Mouse (Mus musculus) kidney, embryonic 16.5 days (tissue): ENCODE measurements at regions not wholly inside any gene's neighbourhood (a gene's known extent, or its start where the extent isn't known, plus 50 kb on each side); places are given as distances from the start of the nearest gene placed in this dataset.

Source experiments
- ATAC-seq: fragments of 200-750 bp; cut with Nextera tagmentation; 2 replicates; pipeline ENCODE4 v1.8.0; 2017; ENCODE audit warnings: moderate TSS enrichment; ENCODE audit not compliant: low FRiP score, low TSS enrichment
- H3K27ac ChIP-seq: fragments of 300-500 bp; sonication (generic); 2 replicates; pipeline ENCODE4 v1.5.1; 2014; ENCODE audit warnings: low read length
- H3K27me3 ChIP-seq: fragments of 300-500 bp; sonication (generic); 2 replicates; pipeline ENCODE4 v1.6.1; 2014; ENCODE audit warnings: low read length, control low read depth, mixed read lengths; ENCODE audit not compliant: insufficient read depth
- H3K36me3 ChIP-seq: fragments of 300-500 bp; sonication (generic); 2 replicates; pipeline ENCODE4 v1.6.1; 2014; ENCODE audit warnings: low read length, control low read depth, mixed read lengths; ENCODE audit not compliant: insufficient read depth
- H3K4me1 ChIP-seq: fragments of 300-500 bp; sonication (generic); 2 replicates; pipeline ENCODE4 v1.6.1; 2014; ENCODE audit warnings: low read length, control low read depth, mixed read lengths; ENCODE audit not compliant: insufficient read depth
- H3K4me2 ChIP-seq: fragments of 300-500 bp; sonication (generic); replicated peaks from 2 replicates; pipeline ENCODE4 v1.6.1; 2014; ENCODE audit warnings: low read depth, low read length
- H3K4me3 ChIP-seq: fragments of 300-500 bp; sonication (generic); 2 replicates; pipeline ENCODE4 v1.5.1; 2014; ENCODE audit warnings: mild to moderate bottlenecking, low read length
- H3K9ac ChIP-seq: fragments of 300-500 bp; sonication (generic); replicated peaks from 2 replicates; pipeline ENCODE4 v1.6.1; 2014; ENCODE audit warnings: low read length
- H3K9me3 ChIP-seq: fragments of 300-500 bp; sonication (generic); 2 replicates; pipeline ENCODE4 v1.6.1; 2016; ENCODE audit warnings: low read length, control low read depth
- WGBS: fragments of 180-500 bp; shearing (Covaris S2); extraction: QIAGEN DNeasy Blood & Tissue Kit; methylation state at CpG from one replicate; pipeline ENCODE4 v1.1.7; 2014; 5-methylcytosine and 5-hydroxymethylcytosine counted together

DNA sequence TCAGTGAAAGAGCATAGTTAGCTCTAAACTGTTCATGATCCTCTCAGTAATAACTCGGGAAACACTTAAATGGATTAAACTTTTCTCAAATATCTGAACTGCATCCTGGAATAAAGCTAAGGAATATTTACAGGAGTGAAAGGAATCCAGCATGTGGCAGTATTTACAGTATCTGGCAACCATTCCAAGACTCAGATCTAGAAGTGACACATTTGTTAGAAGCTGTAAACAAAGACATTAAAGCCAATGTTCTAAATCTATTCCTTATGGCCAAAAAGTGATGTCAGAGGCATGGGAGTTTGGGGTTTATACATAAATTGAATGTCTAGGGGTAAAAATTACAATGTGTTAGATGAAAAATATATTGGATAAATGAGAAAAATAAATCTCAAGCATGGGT is 101.6 kb upstream of the Trib2 start:
- no peak overlapping the region for H3K27ac ChIP-seq
- no peak for ATAC-seq
- no peaks in the 10 kb centered on the region for H3K27me3 ChIP-seq
- H3K9me3 ChIP-seq, result no peaks in the 10 kb centered on the region
- H3K36me3 ChIP-seq, result no peaks in the 10 kb centered on the region
- H3K4me1 ChIP-seq, result no peaks in the 10 kb centered on the region
- no peak overlapping the region for H3K4me3 ChIP-seq
- H3K4me2 ChIP-seq, result no peak overlapping the region
- H3K9ac ChIP-seq, result no peak overlapping the region
- WGBS, result 64% methylated on average over 1 of the region's 1 CpGs

DNA sequence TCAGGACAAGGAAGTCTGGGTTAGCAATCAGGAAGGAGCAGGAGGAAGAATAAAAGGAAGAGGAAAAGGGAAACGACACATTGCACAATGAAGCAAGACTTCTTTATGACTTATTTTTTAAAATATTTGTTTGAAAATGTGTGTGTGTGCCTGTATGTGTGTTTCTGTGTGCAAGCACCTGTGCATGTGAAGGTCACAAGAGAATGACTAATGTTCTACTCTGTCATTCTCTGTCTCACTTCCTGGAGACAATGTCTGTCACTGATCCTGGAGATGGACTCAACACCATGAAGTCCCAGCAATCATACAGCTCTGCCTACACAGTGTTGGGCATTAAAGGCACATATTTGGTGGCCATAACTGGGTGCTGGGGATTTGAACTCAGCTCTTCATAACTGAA is 96.2 kb upstream of the Trib2 start:
- Histone ChIP-seq H3K27me3 (no peaks in the 10 kb centered on the region), H3K27ac (no peak overlapping the region), H3K9ac (no peak overlapping the region), H3K4me1 (0 out of 2 replicates have a peak, but pooled peaks cover under 1% of the 10 kb centered on the region), H3K4me3 (no peak overlapping the region), H3K9me3 (no peaks in the 10 kb centered on the region), H3K4me2 (no peak overlapping the region), H3K36me3 (no peaks in the 10 kb centered on the region)
- ATAC-seq, result no peak
- WGBS, result 85% methylated on average over 1 of the region's 1 CpGs

DNA sequence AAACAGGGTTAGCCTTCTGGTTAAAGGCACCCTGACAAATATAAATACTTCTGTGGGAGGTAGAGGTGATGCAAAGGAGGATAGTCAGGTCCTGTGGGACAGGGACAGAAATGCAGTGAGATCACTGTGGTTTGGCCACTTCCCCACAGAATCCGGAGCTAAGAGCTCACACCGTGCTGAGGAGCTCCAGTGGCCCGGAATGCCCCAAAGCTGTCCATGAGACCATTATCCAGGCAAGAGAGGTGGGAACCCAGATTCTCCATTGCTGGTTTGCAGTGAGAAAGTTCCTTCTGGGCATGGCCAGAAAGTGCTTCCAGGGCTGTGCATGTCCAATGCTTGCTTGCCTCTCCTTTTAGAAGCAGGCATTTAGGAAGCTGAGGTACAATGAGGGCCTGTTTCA is 95.8 kb upstream of the Trib2 start:
- Histone ChIP-seq H3K4me1 (0 out of 2 replicates have a peak, but pooled peaks cover 3% of the 10 kb centered on the region), H3K4me2 (no peak overlapping the region), H3K27me3 (no peaks in the 10 kb centered on the region), H3K9me3 (no peaks in the 10 kb centered on the region), H3K4me3 (no peak overlapping the region), H3K9ac (no peak overlapping the region), H3K27ac (no peak overlapping the region), H3K36me3 (no peaks in the 10 kb centered on the region)
- WGBS, result 70% methylated on average over 3 of the region's 3 CpGs
- ATAC-seq, result no peak

DNA sequence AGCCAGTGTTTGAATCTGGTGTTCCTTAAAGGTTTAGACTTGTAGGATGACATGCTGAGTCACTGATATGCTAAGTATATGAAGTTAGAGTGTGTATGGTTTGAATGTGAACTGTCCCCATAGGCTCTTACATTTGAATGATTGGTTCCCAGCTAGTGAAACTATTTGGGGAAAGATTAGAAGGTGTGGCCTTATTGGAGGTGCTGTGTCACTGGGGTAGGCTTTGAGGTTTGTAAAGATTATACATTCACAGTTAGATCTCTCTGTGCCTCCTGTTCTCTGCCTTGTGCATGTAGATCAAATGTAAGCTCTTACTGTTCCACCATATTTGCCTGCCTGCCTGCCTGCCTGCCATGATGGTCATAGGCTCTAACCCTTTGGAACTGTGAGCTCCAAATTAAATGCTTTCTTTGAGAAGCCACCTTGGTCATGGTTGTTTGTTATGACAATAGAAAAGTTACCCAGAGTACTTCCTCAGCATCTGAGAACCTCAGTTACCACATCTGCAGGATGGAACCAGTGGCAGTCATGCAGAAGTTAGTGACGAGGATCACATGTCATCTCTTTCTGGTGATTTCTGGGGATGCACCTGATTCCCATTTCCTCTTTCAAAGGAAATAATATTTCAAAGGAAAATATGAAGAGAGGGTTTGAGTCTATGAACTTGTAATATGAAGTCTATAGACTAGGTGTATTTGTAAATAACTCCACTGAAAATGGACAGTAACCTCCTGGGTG is 94.7 kb upstream of the Trib2 start:
- H3K4me1 ChIP-seq, result 0 out of 2 replicates have a peak, but pooled peaks cover 3% of the 10 kb centered on the region
- 76% methylated on average over 1 of the region's 1 CpGs for WGBS
- H3K9me3 ChIP-seq, result no peaks in the 10 kb centered on the region
- H3K4me3 ChIP-seq, result no peak overlapping the region
- no peak overlapping the region for H3K4me2 ChIP-seq
- no peak for ATAC-seq
- no peaks in the 10 kb centered on the region for H3K36me3 ChIP-seq
- no peaks in the 10 kb centered on the region for H3K27me3 ChIP-seq
- no peak overlapping the region for H3K27ac ChIP-seq
- H3K9ac ChIP-seq, result no peak overlapping the region

- H3K4me1 ChIP-seq, result no peaks in the 10 kb centered on the region
- no peak overlapping the region for H3K4me2 ChIP-seq
- no peak overlapping the region for H3K4me3 ChIP-seq
- H3K27ac ChIP-seq, result no peak overlapping the region
- H3K36me3 ChIP-seq, result no peaks in the 10 kb centered on the region
- H3K9me3 ChIP-seq, result no peaks in the 10 kb centered on the region
- no peak for ATAC-seq
- no peak overlapping the region for H3K9ac ChIP-seq
- H3K27me3 ChIP-seq, result no peaks in the 10 kb centered on the region
- WGBS, result 91% methylated on average over 2 of the region's 2 CpGs
Observed at GRCm38 (mm10) chr12:15897539-15897938, 80.8 kb upstream of the Trib2 start.

DNA sequence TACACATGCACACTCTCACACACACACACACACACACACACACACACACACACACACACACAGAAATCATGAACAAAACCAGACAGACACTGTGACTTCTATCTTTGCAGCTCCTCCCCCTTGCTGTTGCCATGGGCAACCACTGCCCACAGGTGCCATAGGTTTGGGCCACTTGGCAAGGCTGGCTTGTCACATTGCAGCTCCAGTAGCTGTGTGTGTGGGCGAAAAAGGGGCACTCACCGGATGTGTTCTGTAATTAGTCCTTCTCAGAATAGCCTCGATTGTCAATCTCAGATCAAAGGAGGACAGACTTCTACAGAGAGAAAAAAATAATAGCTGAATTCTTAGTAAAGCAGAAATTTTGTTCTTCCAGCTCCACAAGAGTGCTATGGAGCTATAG is 79.8 kb upstream of the Trib2 start:
- Histone ChIP-seq H3K9me3 (no peaks in the 10 kb centered on the region), H3K9ac (no peak overlapping the region), H3K27ac (no peak overlapping the region), H3K4me3 (no peak overlapping the region), H3K27me3 (no peaks in the 10 kb centered on the region), H3K4me2 (no peak overlapping the region), H3K36me3 (no peaks in the 10 kb centered on the region), H3K4me1 (no peaks in the 10 kb centered on the region)
- ATAC-seq, result no peak
- 74% methylated on average over 3 of the region's 3 CpGs for WGBS

DNA sequence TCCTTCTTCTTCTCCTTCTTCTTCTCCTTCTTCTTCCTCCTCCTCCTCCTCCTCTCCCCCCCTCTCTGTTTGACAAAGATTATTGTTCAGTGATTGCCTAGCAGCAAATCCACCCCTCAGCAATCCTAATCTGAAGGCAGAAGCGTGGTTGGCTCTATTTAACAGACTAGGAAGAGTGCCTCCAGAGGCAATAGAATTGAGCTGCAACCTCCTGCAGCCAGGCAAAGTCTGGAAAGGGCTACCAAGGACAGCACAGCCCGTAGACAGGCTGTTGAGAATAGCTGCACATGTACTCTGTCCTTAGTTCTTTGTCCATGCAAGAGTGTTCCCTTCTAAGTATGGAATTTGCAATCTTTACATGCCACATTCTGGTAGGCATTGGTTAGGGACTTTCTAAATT is 78.5 kb upstream of the Trib2 start:
- 45% methylated on average over 2 of the region's 2 CpGs for WGBS
- Histone ChIP-seq H3K27me3 (no peaks in the 10 kb centered on the region), H3K4me1 (no peaks in the 10 kb centered on the region), H3K4me3 (no peak overlapping the region), H3K4me2 (no peak overlapping the region), H3K27ac (no peak overlapping the region), H3K9me3 (no peaks in the 10 kb centered on the region), H3K36me3 (no peaks in the 10 kb centered on the region), H3K9ac (no peak overlapping the region)
- ATAC-seq, result no peak

DNA sequence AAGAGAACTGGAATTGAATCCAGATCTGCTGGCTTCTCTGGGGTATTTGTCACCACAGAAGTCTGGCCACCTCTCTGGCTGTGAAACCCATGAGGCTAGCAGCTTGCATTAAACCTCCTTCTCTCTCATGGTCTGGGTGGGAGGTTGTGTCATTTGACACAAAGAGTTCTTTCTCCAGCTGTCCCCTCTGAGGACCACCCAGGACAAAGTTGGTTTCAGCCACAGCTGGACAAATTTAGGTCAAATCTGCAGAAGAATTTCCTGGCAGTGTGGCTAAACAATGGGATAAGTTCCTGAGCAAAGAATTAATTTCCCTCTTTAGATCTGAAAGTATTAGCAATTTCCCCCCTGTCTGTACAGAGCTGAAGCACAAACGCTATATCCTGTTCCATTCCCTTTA is 73.9 kb upstream of the Trib2 start:
- Histone ChIP-seq H3K4me3 (no peak overlapping the region), H3K36me3 (no peaks in the 10 kb centered on the region), H3K9me3 (no peaks in the 10 kb centered on the region), H3K27me3 (no peaks in the 10 kb centered on the region), H3K4me1 (no peaks in the 10 kb centered on the region), H3K4me2 (no peak overlapping the region), H3K9ac (no peak overlapping the region), H3K27ac (no peak overlapping the region)
- ATAC-seq, result no peak
- 27% methylated on average over 1 of the region's 1 CpGs for WGBS

- H3K4me2 ChIP-seq, result no peak overlapping the region
- no peak for ATAC-seq
- no peak overlapping the region for H3K4me3 ChIP-seq
- H3K9me3 ChIP-seq, result no peaks in the 10 kb centered on the region
- H3K27me3 ChIP-seq, result no peaks in the 10 kb centered on the region
- H3K27ac ChIP-seq, result no peak overlapping the region
- WGBS, result 78% methylated on average over 7 of the region's 7 CpGs
- no peaks in the 10 kb centered on the region for H3K36me3 ChIP-seq
- H3K9ac ChIP-seq, result no peak overlapping the region
- H3K4me1 ChIP-seq, result no peaks in the 10 kb centered on the region
Observed at GRCm38 (mm10) chr12:15879907-15880430, 63.2 kb upstream of the Trib2 start.
